Mouse (Mus musculus): ENCODE measurements around the gene Plk1. TPM values are rescaled to one million over a fixed set of nuclear protein-coding genes. Genes with fewer than 3 reads are reported as not detected.

The Plk1 gene
- 71.8 and 93.5 TPM in 2 replicates for polyA plus RNA-seq (2012; rRNA removed)

DNA sequence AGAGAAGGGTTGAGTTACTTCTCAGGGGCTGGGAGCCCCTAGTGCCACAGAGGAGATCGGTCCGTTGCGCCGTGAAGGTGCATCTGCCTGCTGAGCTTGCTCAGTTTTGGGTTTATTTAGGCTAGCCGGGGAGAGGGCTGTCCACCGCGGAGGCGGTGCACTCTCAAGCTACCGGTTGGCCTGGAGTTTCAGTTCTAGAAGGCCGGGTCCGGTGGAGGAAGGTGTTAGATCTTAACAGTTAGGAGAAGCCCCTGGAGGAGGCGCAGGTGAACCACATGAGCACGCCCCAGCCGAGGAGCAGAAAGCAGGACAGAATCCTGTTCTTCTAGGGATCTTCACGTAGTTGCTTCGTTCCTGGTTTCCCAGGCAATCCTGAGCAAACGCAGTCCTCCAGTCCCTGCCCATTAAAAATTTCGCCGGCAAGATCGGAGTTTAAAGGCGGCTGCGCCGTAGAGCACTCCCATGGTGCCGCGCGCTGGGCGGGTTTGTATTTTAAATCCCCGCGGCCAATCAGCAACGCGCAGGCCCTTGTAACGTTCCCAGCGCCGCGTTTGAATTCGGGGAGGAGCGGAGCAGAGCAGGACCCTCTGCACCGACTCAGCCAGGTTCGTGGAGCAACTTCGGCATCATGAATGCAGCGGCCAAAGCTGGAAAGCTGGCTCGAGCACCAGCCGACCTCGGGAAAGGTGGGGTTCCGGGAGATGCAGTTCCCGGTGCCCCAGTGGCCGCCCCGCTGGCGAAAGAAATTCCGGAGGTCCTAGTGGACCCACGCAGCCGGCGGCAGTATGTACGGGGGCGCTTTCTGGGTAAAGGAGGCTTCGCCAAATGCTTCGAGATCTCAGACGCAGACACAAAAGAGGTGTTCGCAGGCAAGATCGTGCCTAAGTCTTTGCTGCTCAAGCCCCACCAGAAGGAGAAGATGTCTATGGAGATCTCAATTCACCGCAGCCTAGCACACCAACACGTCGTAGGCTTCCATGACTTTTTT, at the start of gene Plk1:
Plk1 (plus strand) TSS at position 525 of the 988 bp plus-strand sequence.
- Histone ChIP-seq H3K4me1 (replicated peaks; ENCODE audit: control insufficient read depth, insufficient read depth, low read length) (peaks cover 31% of the 10 kb centered on the region), H3K27me3 (ENCODE audit: control insufficient read depth, insufficient read depth, low read length) (no peaks in the 10 kb centered on the region), H3K27ac (ENCODE audit: control insufficient read depth, insufficient read depth, low read length) (peak within 1 kb of the TSS; percentile 3; the same call in 1 of the 2 replicates), H3K4me3 (ENCODE audit: control insufficient read depth, insufficient read depth, low read length) (peak within 1 kb of the TSS; percentile 81), H3K36me3 (ENCODE audit: control insufficient read depth, insufficient read depth, low read length) (no peaks in the 10 kb centered on the region; the same call in 1 of the 2 replicates)
- peak; percentile 35; the same call in 1 of the 2 replicates for TF ChIP-seq CTCF (IDR thresholded peaks at IDR 0.05; ENCODE audit: borderline replicate concordance, control insufficient read depth, extremely low read depth, insufficient read depth, low read length, poor library complexity)
- TF ChIP-seq POLR2A (IDR thresholded peaks at IDR 0.05; ENCODE audit: control insufficient read depth, extremely low read depth, insufficient read depth, low read length, poor library complexity) = peak; percentile 19; the same call in 1 of the 2 replicates
- WGBS = under 1% methylated on average over 63 of the region's 63 CpGs
- peak; percentile 83 for DNase-seq

DNA sequence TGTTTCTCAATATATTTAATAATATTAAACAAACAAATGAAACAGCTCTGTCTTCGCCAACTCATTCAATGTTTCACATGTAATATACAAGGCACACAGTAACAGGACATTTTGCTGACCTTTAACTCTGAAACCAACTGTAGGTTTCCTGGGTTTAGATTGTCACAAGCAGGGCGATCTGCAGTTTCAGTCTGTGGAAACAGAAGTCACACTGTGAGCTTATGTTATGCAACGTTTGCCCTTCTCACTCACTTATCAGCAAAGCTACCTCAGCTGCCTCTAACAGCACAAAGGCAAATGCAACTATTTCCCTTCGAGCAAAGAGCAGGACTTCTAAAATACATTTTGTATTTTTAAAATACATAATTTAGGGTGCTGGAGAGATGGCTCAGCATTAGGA, 35.7 kb upstream of the Plk1 start:
- Histone ChIP-seq H3K4me3 (ENCODE audit: control insufficient read depth, insufficient read depth, low read length) (no peak overlapping the region), H3K4me1 (replicated peaks; ENCODE audit: control insufficient read depth, insufficient read depth, low read length) (no peaks in the 10 kb centered on the region), H3K36me3 (ENCODE audit: control insufficient read depth, insufficient read depth, low read length) (peaks cover 32% of the 10 kb centered on the region), H3K27ac (ENCODE audit: control insufficient read depth, insufficient read depth, low read length) (no peak overlapping the region), H3K27me3 (ENCODE audit: control insufficient read depth, insufficient read depth, low read length) (no peaks in the 10 kb centered on the region)
- TF ChIP-seq CTCF (IDR thresholded peaks at IDR 0.05; ENCODE audit: borderline replicate concordance, control insufficient read depth, extremely low read depth, insufficient read depth, low read length, poor library complexity) = no peak
- no peak for TF ChIP-seq POLR2A (IDR thresholded peaks at IDR 0.05; ENCODE audit: control insufficient read depth, extremely low read depth, insufficient read depth, low read length, poor library complexity)
- no peak for DNase-seq
- 96% methylated on average over 4 of the region's 4 CpGs for WGBS

DNA sequence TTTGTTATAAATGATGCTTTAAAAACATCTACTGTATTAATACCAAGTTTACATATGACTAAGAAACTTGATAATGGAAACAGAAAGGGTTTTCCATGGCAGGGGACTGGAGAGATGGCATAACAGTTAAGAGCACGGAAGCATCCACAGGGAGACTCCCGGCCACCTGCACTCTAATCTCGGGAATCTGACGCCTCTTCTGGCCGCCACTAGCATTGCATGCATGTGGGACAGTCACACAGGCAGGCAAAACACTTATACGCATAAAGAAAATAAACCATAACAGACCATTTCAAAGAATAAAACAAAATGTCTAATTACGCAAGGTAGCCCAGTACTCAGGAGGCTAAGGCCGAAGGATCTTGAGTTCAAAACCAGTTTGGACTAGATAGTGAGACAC, 33.6 kb upstream of the Plk1 start:
- Histone ChIP-seq H3K4me1 (replicated peaks; ENCODE audit: control insufficient read depth, insufficient read depth, low read length) (no peaks in the 10 kb centered on the region), H3K4me3 (ENCODE audit: control insufficient read depth, insufficient read depth, low read length) (no peak overlapping the region), H3K27me3 (ENCODE audit: control insufficient read depth, insufficient read depth, low read length) (no peaks in the 10 kb centered on the region), H3K36me3 (ENCODE audit: control insufficient read depth, insufficient read depth, low read length) (peaks cover 23% of the 10 kb centered on the region), H3K27ac (ENCODE audit: control insufficient read depth, insufficient read depth, low read length) (no peak overlapping the region)
- WGBS = 91% methylated on average over 8 of the region's 8 CpGs
- no peak for DNase-seq
- no peak for TF ChIP-seq CTCF (IDR thresholded peaks at IDR 0.05; ENCODE audit: borderline replicate concordance, control insufficient read depth, extremely low read depth, insufficient read depth, low read length, poor library complexity)
- TF ChIP-seq POLR2A (IDR thresholded peaks at IDR 0.05; ENCODE audit: control insufficient read depth, extremely low read depth, insufficient read depth, low read length, poor library complexity) = no peak

DNA sequence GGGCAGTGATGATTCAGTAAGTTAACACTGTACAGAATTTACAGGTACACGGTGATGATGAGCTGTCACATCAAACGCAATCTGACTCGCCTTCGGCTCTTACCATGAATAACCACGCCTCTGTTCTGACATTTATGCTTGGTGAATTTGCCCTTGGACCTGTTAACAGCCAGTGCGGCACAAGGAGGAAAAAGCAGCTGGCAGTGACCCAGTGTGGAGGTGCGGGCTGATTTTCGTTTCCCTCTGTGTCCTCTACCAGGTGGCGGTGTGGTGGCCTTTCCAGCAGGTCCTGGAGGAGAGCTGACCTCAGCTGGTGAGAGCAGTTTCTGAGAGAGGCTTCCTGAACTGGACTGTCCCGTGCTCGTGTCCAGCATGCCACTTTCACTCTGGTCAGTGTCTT, 32.3 kb upstream of the Plk1 start:
- Histone ChIP-seq H3K4me1 (replicated peaks; ENCODE audit: control insufficient read depth, insufficient read depth, low read length) (no peaks in the 10 kb centered on the region), H3K36me3 (ENCODE audit: control insufficient read depth, insufficient read depth, low read length) (peaks cover 19% of the 10 kb centered on the region), H3K27me3 (ENCODE audit: control insufficient read depth, insufficient read depth, low read length) (no peaks in the 10 kb centered on the region), H3K27ac (ENCODE audit: control insufficient read depth, insufficient read depth, low read length) (no peak overlapping the region), H3K4me3 (ENCODE audit: control insufficient read depth, insufficient read depth, low read length) (no peak overlapping the region)
- WGBS = 97% methylated on average over 11 of the region's 11 CpGs
- no peak for TF ChIP-seq POLR2A (IDR thresholded peaks at IDR 0.05; ENCODE audit: control insufficient read depth, extremely low read depth, insufficient read depth, low read length, poor library complexity)
- no peak for TF ChIP-seq CTCF (IDR thresholded peaks at IDR 0.05; ENCODE audit: borderline replicate concordance, control insufficient read depth, extremely low read depth, insufficient read depth, low read length, poor library complexity)
- DNase-seq = no peak

DNA sequence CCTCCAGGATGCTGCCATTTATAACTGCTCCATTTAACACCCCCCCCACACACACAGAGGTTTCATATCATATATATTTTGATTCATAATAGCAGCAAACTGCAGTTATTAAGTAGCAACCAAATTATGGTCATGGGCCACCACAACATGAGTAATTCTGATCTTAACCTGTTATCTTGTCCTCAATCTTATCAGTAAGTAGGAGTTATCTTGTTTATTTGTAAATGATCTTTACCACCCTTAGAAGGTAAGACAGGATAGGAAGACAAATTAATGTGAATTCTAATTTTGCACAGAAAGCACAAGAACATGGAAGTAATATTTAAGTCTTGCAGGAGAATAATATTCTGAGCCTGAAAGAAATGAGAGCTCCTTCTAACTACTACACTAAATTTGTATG, 27.4 kb upstream of the Plk1 start:
- no peak overlapping the region for H3K4me3 ChIP-seq (ENCODE audit: control insufficient read depth, insufficient read depth, low read length)
- H3K27ac ChIP-seq (ENCODE audit: control insufficient read depth, insufficient read depth, low read length) = no peak overlapping the region
- no peak for DNase-seq
- H3K4me1 ChIP-seq (replicated peaks; ENCODE audit: control insufficient read depth, insufficient read depth, low read length) = peaks cover 2% of the 10 kb centered on the region; the same call in 1 of the 2 replicates
- H3K36me3 ChIP-seq (ENCODE audit: control insufficient read depth, insufficient read depth, low read length) = peaks cover 18% of the 10 kb centered on the region
- TF ChIP-seq POLR2A (IDR thresholded peaks at IDR 0.05; ENCODE audit: control insufficient read depth, extremely low read depth, insufficient read depth, low read length, poor library complexity) = no peak
- no peaks in the 10 kb centered on the region for H3K27me3 ChIP-seq (ENCODE audit: control insufficient read depth, insufficient read depth, low read length)

DNA sequence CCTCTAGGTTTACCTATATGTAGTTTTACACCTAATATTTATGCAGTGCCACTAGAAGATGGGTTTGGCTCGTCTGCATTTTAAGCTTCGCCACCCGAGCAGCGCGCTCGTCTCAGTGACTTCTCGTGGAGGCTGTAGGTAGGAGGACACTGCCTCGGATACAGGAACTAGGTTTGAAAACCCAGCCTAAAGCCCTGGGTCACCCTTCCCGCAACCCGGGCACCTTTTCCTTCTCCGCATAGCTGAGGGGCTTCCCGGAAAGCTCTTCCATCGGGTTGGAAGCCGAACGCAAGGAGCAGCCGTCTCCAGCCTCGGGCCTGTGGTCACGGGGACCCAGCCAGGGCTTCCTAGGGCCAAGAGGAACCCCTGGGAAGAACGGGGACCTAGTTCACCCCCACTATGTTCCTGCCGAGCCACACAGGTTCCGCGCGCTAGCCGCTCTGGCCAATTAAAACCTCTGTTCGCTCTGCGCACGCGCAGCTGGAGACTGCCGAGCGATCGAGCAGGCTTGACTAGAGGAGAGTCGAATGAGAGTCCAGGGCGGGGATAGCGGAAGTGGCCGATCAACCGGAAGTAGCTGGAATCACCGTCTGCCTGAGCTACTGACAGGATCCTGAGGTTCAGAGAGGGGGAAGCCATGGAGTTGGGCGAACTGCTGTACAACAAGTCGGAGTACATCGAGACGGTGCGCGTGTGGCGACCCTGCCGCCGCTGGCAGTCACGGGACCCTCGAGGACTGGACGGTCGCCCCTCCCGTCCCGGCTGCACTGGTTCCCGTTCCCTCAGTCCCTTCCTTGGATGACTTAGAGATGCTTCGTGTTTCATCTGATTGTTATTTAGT, 26.5 kb upstream of the Plk1 start, which contains the start of the genes Palb2 and Dctn5:
Palb2 (minus strand) TSS at position 489 of the 841 bp plus-strand sequence.
Dctn5 (plus strand) TSS at position 545 of the 841 bp plus-strand sequence.
- Histone ChIP-seq H3K27me3 (ENCODE audit: control insufficient read depth, insufficient read depth, low read length) (no peaks in the 10 kb centered on the region), H3K4me1 (replicated peaks; ENCODE audit: control insufficient read depth, insufficient read depth, low read length) (peaks cover 2% of the 10 kb centered on the region; the same call in 1 of the 2 replicates), H3K4me3 (ENCODE audit: control insufficient read depth, insufficient read depth, low read length) (peak within 1 kb of the TSS; percentile 72), H3K27ac (ENCODE audit: control insufficient read depth, insufficient read depth, low read length) (no peak within 1 kb of the TSS), H3K36me3 (ENCODE audit: control insufficient read depth, insufficient read depth, low read length) (peaks cover 19% of the 10 kb centered on the region)
- peak; percentile 100 for DNase-seq
- TF ChIP-seq POLR2A (IDR thresholded peaks at IDR 0.05; ENCODE audit: control insufficient read depth, extremely low read depth, insufficient read depth, low read length, poor library complexity) = peak; percentile 82
- 0 out of 2 replicates have a peak, but pooled peaks have one; percentile 42 for TF ChIP-seq CTCF (IDR thresholded peaks at IDR 0.05; ENCODE audit: borderline replicate concordance, control insufficient read depth, extremely low read depth, insufficient read depth, low read length, poor library complexity)
- WGBS = under 1% methylated on average over 54 of the region's 54 CpGs
